Mouse (Mus musculus): ENCODE results near the gene Kcnj13. TPM values are rescaled to one million over a fixed set of nuclear protein-coding genes. Genes with fewer than 3 reads are reported as not detected.

The Kcnj13 gene
- polyA plus RNA-seq (2011; ENCODE audit: insufficient read length, low read depth, missing spikeins), result not detected in 2 replicates

- TF ChIP-seq CTCF (IDR thresholded peaks at IDR 0.05; ENCODE audit: borderline replicate concordance, insufficient read depth, low read length) (no peak), POLR2A (IDR thresholded peaks at IDR 0.05; ENCODE audit: low read depth, low read length) (no peak)
- Histone ChIP-seq H3K27ac (ENCODE audit: insufficient read depth, low read length) (no peak within 1 kb of the TSS), H3K4me1 (ENCODE audit: control insufficient read depth, insufficient read depth, low read length) (no peaks in the 10 kb centered on the region), H3K4me3 (ENCODE audit: insufficient read depth, low read length) (no peak within 1 kb of the TSS)
These were observed at the start of gene Kcnj13 for GRCm38 (mm10) chr1:87394594-87394993. Gene Kcnj13, minus strand, starts transcription at chr1:87394729.

DNA sequence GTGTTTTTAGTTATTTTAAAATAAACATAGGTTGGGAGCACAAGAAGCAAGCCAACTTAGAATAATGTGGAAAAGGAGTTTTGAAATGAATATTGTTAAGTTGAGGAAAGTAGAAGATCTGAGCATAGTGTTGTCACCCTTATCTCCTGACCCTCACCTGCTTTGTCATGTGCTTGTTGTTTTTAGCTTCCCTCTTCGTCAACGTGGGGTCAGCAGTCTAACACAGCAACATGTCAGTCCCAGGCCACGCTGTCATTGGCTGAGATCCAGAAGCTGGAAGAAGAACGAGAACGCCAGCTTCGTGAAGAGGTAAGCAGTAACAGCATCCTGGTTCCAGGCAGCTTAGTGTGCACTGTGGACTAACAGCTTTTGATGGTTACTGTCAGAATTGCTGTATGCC, 42.1 kb upstream of the Kcnj13 start:
- TF ChIP-seq POLR2A (IDR thresholded peaks at IDR 0.05; ENCODE audit: low read depth, low read length) (no peak), CTCF (IDR thresholded peaks at IDR 0.05; ENCODE audit: borderline replicate concordance, insufficient read depth, low read length) (no peak)
- Histone ChIP-seq H3K4me1 (ENCODE audit: control insufficient read depth, insufficient read depth, low read length) (no peaks in the 10 kb centered on the region), H3K4me3 (ENCODE audit: insufficient read depth, low read length) (no peak overlapping the region), H3K27ac (ENCODE audit: insufficient read depth, low read length) (no peak overlapping the region)

- Histone ChIP-seq H3K4me3 (ENCODE audit: insufficient read depth, low read length) (no peak overlapping the region), H3K4me1 (ENCODE audit: control insufficient read depth, insufficient read depth, low read length) (no peaks in the 10 kb centered on the region), H3K27ac (ENCODE audit: insufficient read depth, low read length) (no peak overlapping the region)
- TF ChIP-seq CTCF (IDR thresholded peaks at IDR 0.05; ENCODE audit: borderline replicate concordance, insufficient read depth, low read length) (no peak), POLR2A (IDR thresholded peaks at IDR 0.05; ENCODE audit: low read depth, low read length) (no peak)
These were observed 40.6 kb upstream of the Kcnj13 start for GRCm38 (mm10) chr1:87435125-87435524.

DNA sequence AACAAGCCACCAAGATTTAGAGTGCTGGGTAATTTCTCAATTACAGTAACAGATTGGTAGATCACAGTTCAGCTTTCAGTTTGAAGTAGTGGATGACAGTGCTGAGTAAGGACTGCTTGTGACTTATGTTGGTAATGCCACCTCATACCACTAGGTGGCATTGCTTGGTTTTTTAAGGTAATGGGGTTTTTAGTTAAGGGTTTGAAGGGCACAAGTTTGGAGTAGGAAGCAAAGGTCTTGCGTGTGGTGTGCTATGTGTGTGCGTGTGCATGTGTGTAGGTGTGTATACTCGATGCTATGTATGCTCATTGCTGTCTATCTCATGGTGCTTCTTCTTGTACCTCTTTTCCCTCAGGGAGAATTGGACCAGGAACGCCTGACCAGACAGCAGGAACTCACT, 24.2 kb upstream of the Kcnj13 start:
- Histone ChIP-seq H3K4me3 (ENCODE audit: insufficient read depth, low read length) (no peak overlapping the region), H3K4me1 (ENCODE audit: control insufficient read depth, insufficient read depth, low read length) (no peaks in the 10 kb centered on the region), H3K27ac (ENCODE audit: insufficient read depth, low read length) (no peak overlapping the region)
- TF ChIP-seq POLR2A (IDR thresholded peaks at IDR 0.05; ENCODE audit: low read depth, low read length), result no peak
- TF ChIP-seq CTCF (IDR thresholded peaks at IDR 0.05; ENCODE audit: borderline replicate concordance, insufficient read depth, low read length), result no peak

DNA sequence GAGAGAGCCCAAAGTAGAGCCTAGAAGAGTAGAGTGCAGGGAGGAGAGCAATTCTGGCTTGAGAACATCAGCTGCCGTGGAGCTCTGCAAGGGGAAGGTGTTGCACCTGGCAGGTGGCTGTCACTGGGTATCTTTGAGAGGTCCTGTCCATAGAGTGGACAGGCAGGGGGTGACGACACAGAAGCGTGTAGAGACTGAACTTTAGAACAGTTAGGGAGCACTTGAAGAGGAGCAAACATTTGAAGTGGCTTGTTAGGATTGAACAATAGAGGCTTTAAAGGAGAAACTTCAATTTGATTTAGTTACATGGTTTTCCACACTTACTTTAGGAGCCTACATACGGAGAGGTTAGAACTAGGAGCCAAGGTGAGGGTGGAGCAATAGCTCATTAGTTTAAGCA, 14.9 kb upstream of the Kcnj13 start:
- TF ChIP-seq CTCF (IDR thresholded peaks at IDR 0.05; ENCODE audit: borderline replicate concordance, insufficient read depth, low read length), result no peak
- TF ChIP-seq POLR2A (IDR thresholded peaks at IDR 0.05; ENCODE audit: low read depth, low read length), result no peak
- no peak overlapping the region for H3K27ac ChIP-seq (ENCODE audit: insufficient read depth, low read length)
- H3K4me3 ChIP-seq (ENCODE audit: insufficient read depth, low read length), result no peak overlapping the region
- no peaks in the 10 kb centered on the region for H3K4me1 ChIP-seq (ENCODE audit: control insufficient read depth, insufficient read depth, low read length)

DNA sequence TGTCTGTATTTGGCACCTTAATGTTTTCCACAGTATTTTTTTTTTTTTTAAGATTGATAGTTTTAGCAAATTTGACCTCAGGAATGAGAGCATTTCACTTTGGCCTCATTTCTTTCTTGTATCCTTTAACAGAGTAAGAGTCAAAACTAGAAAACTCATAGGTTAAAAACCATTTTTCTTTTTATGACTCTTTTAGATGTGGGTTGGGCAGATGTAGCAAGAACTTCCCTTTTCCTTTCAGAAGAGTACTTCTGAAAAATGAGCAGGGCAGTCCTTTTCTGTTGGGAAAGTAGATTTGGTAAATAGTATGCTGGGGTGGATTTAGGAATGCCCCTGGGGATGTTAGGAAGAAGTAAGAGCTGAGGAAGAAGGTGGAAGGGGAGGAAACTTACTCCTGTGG, 11.5 kb upstream of the Kcnj13 start:
- Histone ChIP-seq H3K27ac (ENCODE audit: insufficient read depth, low read length) (no peak overlapping the region), H3K4me1 (ENCODE audit: control insufficient read depth, insufficient read depth, low read length) (no peaks in the 10 kb centered on the region), H3K4me3 (ENCODE audit: insufficient read depth, low read length) (no peak overlapping the region)
- TF ChIP-seq POLR2A (IDR thresholded peaks at IDR 0.05; ENCODE audit: low read depth, low read length) (no peak), CTCF (IDR thresholded peaks at IDR 0.05; ENCODE audit: borderline replicate concordance, insufficient read depth, low read length) (no peak)

DNA sequence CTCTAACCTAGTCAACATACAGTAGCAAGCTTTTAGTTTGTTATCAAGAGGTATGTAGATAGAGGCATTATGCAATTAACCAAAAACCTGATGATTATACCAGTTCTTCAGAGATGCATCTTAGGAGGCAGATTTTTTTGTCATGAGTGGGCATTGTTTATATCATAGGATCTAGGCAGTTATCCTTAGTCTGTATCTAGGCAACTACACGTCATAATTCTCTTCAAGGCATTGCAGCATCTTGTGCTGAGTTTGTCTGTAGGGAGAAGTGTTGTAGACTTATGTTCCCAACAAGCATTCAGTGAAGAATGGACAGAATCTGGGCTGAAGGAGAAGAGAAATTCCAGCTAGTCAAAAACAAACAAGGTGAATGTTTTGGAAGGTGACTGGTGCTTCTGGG, 10.2 kb upstream of the Kcnj13 start:
- Histone ChIP-seq H3K4me1 (ENCODE audit: control insufficient read depth, insufficient read depth, low read length) (no peaks in the 10 kb centered on the region), H3K4me3 (ENCODE audit: insufficient read depth, low read length) (no peak overlapping the region), H3K27ac (ENCODE audit: insufficient read depth, low read length) (no peak overlapping the region)
- TF ChIP-seq CTCF (IDR thresholded peaks at IDR 0.05; ENCODE audit: borderline replicate concordance, insufficient read depth, low read length), result no peak
- no peak for TF ChIP-seq POLR2A (IDR thresholded peaks at IDR 0.05; ENCODE audit: low read depth, low read length)

DNA sequence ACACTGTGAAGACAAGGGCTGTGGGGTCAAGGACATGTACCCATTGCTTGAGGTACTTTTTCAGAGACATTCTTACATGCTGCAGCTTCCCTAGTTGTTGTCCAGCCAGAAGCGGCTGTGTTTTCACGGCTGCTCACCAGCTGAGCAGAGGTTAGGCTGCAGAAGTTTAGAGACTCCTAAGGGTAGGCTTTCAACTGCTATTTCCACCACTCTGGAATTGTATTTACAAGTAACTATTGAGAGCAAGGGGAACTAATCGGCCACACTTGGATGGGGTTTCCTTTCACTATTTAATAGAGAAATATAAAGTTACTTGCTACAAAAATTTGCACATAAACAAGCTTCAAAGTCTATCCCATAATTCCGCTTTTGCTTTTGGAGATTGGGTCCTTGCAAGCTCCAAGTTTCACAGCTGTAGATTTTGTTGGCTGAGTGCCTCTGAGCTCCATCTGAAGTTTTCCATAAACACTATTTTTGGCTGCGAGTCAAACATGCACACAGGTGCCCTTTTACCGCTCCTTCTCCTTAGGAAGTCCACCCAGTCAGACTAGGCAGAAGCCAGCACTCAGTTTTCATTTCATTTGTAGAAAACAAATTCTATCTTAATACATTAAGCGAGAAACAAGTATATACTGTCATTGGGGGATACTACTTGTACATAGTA, 2.5 kb upstream of the Kcnj13 start:
- H3K4me3 ChIP-seq (ENCODE audit: insufficient read depth, low read length), result no peak overlapping the region
- H3K27ac ChIP-seq (ENCODE audit: insufficient read depth, low read length), result no peak overlapping the region
- H3K4me1 ChIP-seq (ENCODE audit: control insufficient read depth, insufficient read depth, low read length), result no peaks in the 10 kb centered on the region
- TF ChIP-seq POLR2A (IDR thresholded peaks at IDR 0.05; ENCODE audit: low read depth, low read length) (no peak), CTCF (IDR thresholded peaks at IDR 0.05; ENCODE audit: borderline replicate concordance, insufficient read depth, low read length) (no peak)

- no peak for TF ChIP-seq POLR2A (IDR thresholded peaks at IDR 0.05; ENCODE audit: low read depth, low read length)
- no peak for TF ChIP-seq CTCF (IDR thresholded peaks at IDR 0.05; ENCODE audit: borderline replicate concordance, insufficient read depth, low read length)
- Histone ChIP-seq H3K4me1 (ENCODE audit: control insufficient read depth, insufficient read depth, low read length) (no peaks in the 10 kb centered on the region), H3K27ac (ENCODE audit: insufficient read depth, low read length) (no peak overlapping the region)
These were observed 909 bp downstream of the Kcnj13 start for GRCm38 (mm10) chr1:87393444-87394195.

GRCm38 (mm10) chr1:87386436-87387092, 8.0 kb downstream of the Kcnj13 start:
- Histone ChIP-seq H3K4me1 (ENCODE audit: control insufficient read depth, insufficient read depth, low read length) (no peaks in the 10 kb centered on the region), H3K27ac (ENCODE audit: insufficient read depth, low read length) (no peak overlapping the region), H3K4me3 (ENCODE audit: insufficient read depth, low read length) (no peak overlapping the region)
- no peak for TF ChIP-seq CTCF (IDR thresholded peaks at IDR 0.05; ENCODE audit: borderline replicate concordance, insufficient read depth, low read length)
- no peak for TF ChIP-seq POLR2A (IDR thresholded peaks at IDR 0.05; ENCODE audit: low read depth, low read length)

More at GRCm38 (mm10) chr1:87393444-87394195, 909 bp downstream of the Kcnj13 start:
- H3K4me3 ChIP-seq (ENCODE audit: insufficient read depth, low read length), result no peak overlapping the region
